Mouse (Mus musculus) testis, adult 2 months (tissue): ENCODE measurements around the gene Cenpv. TPM values are rescaled to one million over a fixed set of nuclear protein-coding genes. Genes with fewer than 3 reads are reported as not detected.

Source experiments
- H3K27ac ChIP-seq: fragments of 200-500 bp; 2 replicates; pipeline ENCODE4 v1.5.1; 2012; ENCODE audit warnings: low read depth, low read length; ENCODE audit not compliant: control insufficient read depth, insufficient read depth
- H3K27me3 ChIP-seq: fragments of 200-500 bp; 2 replicates; pipeline ENCODE4 v1.6.1; 2012; ENCODE audit warnings: mild to moderate bottlenecking, low read length, moderate library complexity; ENCODE audit not compliant: control insufficient read depth, insufficient read depth
- H3K36me3 ChIP-seq: fragments of 200-500 bp; 2 replicates; pipeline ENCODE4 v1.6.1; 2012; ENCODE audit warnings: mild to moderate bottlenecking, low read length; ENCODE audit not compliant: control insufficient read depth, insufficient read depth
- H3K4me1 ChIP-seq: fragments of 200-500 bp; 2 replicates; pipeline ENCODE4 v1.6.1; 2012; ENCODE audit warnings: low read length; ENCODE audit not compliant: control insufficient read depth, insufficient read depth
- H3K4me3 ChIP-seq: fragments of 200-500 bp; 2 replicates; pipeline ENCODE4 v1.5.1; 2012; ENCODE audit warnings: low read depth, mild to moderate bottlenecking, low read length, moderate library complexity, mixed read lengths; ENCODE audit not compliant: control insufficient read depth
- CTCF ChIP-seq: fragments of 200-500 bp; IDR thresholded peaks from 2 replicates; pipeline ENCODE4 v1.5.1; 2012; ENCODE audit warnings: low read depth, mild to moderate bottlenecking, inconsistent platforms, low read length, moderate library complexity; ENCODE audit not compliant: control insufficient read depth, insufficient read depth, insufficient replicate concordance
- POLR2A ChIP-seq: fragments of 200-500 bp; IDR thresholded peaks from 2 replicates; pipeline ENCODE4 v1.6.1; 2012; ENCODE audit warnings: low read depth, mild to moderate bottlenecking, inconsistent platforms, low read length, moderate library complexity; ENCODE audit not compliant: control insufficient read depth
- polyA plus RNA-seq: library from polyadenylated mRNA; depleted of rRNA; stranded (reverse); fragments of >200 nt; gene quantifications from 2 replicates; pipeline ENCODE4 v1.2.3, GENCODE M21; 2012

The Cenpv gene
- polyA plus RNA-seq, 1 experiment: 878 TPM

DNA sequence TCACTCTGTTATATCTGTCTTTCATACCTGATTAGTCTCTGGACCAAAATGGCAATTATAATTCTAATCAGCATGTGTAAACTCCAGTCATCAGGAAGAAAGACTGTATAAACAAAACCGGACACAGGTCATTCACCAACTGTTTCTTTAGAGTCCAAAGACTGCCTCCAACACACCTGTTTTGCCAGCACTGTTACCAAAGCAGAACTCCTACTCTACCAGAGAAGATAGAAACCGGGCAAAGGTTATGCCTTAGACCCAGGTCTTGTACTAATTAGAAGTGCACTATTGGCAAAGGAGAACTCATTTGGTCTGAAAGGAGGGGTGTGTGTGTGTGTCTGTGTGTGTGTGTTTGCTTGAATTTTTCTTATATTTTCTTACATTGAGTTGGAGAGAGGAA, 38.5 kb downstream of the Cenpv start:
- Histone ChIP-seq H3K27ac (no peak overlapping the region), H3K4me3 (no peak overlapping the region), H3K4me1 (no peaks in the 10 kb centered on the region), H3K36me3 (no peaks in the 10 kb centered on the region), H3K27me3 (no peaks in the 10 kb centered on the region)
- TF ChIP-seq CTCF (no peak), POLR2A (no peak)

GRCm38 (mm10) chr11:62498802-62499201, 40.3 kb downstream of the Cenpv start:
- no peaks in the 10 kb centered on the region for H3K4me1 ChIP-seq
- H3K27ac ChIP-seq: no peak overlapping the region
- no peak overlapping the region for H3K4me3 ChIP-seq
- no peaks in the 10 kb centered on the region for H3K36me3 ChIP-seq
- H3K27me3 ChIP-seq: no peaks in the 10 kb centered on the region
- TF ChIP-seq CTCF (no peak), POLR2A (no peak)

DNA sequence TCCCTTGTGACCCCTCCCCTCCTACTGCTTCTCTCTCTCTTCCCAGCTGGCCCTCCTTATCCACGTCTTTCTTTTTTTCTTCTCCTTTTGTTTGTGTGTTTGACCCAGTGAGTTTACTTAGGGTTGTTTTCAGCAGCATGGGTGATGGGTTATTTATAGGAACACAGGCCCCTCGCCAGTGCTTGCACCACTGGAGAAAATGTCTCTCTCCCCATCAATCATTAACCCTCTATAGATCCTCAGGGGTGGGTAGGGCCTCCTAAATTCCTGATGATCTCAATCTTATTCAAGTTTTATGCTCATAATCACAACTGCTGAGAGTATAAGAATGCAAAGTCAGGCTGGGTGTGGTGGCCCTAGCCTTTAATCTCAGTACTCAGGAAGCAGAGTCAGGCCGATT, 41.9 kb downstream of the Cenpv start:
- no peak for TF ChIP-seq CTCF
- TF ChIP-seq POLR2A: no peak
- no peak overlapping the region for H3K4me3 ChIP-seq
- no peak overlapping the region for H3K27ac ChIP-seq
- no peaks in the 10 kb centered on the region for H3K36me3 ChIP-seq
- no peaks in the 10 kb centered on the region for H3K4me1 ChIP-seq
- H3K27me3 ChIP-seq: no peaks in the 10 kb centered on the region

GRCm38 (mm10) chr11:62496151-62496715, 42.8 kb downstream of the Cenpv start:
- no peak overlapping the region for H3K27ac ChIP-seq
- H3K36me3 ChIP-seq: no peaks in the 10 kb centered on the region
- H3K27me3 ChIP-seq: no peaks in the 10 kb centered on the region
- no peak overlapping the region for H3K4me3 ChIP-seq
- H3K4me1 ChIP-seq: no peaks in the 10 kb centered on the region
- no peak for TF ChIP-seq POLR2A

DNA sequence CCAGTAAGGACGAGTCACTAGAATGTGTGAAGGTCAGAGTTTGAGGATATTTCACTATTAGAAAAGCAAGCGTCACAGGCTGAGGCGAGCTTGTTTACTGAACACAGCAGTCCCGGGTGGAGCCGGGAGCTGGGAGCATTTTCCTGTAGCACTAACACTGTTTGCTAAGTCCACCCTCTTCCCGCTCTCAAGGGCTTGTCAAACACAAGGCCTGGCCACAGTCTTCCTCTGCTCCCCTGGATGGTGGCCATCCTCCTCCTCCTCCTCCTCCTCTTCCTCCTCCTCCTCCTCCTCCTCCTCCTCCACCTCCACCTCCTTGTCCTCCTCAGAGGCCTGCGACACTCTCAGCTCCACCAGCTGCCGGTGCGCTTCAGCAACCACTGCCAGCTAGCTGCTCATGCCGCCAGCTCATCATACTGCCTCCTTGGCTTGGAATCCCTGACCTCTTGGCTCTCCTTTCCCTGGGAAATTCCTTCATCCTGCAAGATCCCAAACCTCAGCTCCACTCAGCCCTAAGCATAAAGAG, 43.7 kb downstream of the Cenpv start:
- no peak for TF ChIP-seq POLR2A
- no peak for TF ChIP-seq CTCF
- no peaks in the 10 kb centered on the region for H3K4me1 ChIP-seq
- H3K27ac ChIP-seq: peak overlapping the region; percentile 3
- H3K4me3 ChIP-seq: no peak overlapping the region
- no peaks in the 10 kb centered on the region for H3K36me3 ChIP-seq
- no peaks in the 10 kb centered on the region for H3K27me3 ChIP-seq

- no peak for TF ChIP-seq CTCF
- no peak for TF ChIP-seq POLR2A
- no peaks in the 10 kb centered on the region for H3K36me3 ChIP-seq
- no peaks in the 10 kb centered on the region for H3K4me1 ChIP-seq
- H3K4me3 ChIP-seq: no peak overlapping the region
- no peaks in the 10 kb centered on the region for H3K27me3 ChIP-seq
- peak overlapping the region; percentile 3 for H3K27ac ChIP-seq
Observed at GRCm38 (mm10) chr11:62494754-62495275, 44.2 kb downstream of the Cenpv start.

DNA sequence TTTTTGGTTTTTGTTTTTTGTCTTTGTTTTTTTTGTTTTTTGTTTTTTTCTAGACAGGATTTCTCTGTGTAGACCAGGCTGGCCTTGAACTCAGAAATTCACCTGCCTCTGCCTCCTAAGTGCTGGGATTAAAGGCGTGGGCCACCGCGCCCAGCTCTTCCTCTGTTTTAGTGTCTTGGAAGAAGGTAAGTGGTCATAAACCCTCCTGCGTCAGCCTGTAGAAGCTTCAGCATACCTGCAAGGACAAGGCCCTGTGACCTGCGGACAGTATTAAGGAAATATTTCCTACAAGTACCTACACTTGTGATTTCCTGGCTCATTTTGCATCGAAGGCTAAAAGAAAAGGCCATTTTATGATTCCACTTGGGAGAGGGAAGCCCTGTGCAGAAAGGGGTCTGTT, 45.4 kb downstream of the Cenpv start:
- Histone ChIP-seq H3K4me1 (no peaks in the 10 kb centered on the region), H3K27me3 (no peaks in the 10 kb centered on the region), H3K36me3 (no peaks in the 10 kb centered on the region), H3K4me3 (no peak overlapping the region), H3K27ac (no peak overlapping the region)
- no peak for TF ChIP-seq CTCF
- no peak for TF ChIP-seq POLR2A
